Mouse (Mus musculus): Measurements from ENCODE around the gene Rfk.

Rfk gene

DNA sequence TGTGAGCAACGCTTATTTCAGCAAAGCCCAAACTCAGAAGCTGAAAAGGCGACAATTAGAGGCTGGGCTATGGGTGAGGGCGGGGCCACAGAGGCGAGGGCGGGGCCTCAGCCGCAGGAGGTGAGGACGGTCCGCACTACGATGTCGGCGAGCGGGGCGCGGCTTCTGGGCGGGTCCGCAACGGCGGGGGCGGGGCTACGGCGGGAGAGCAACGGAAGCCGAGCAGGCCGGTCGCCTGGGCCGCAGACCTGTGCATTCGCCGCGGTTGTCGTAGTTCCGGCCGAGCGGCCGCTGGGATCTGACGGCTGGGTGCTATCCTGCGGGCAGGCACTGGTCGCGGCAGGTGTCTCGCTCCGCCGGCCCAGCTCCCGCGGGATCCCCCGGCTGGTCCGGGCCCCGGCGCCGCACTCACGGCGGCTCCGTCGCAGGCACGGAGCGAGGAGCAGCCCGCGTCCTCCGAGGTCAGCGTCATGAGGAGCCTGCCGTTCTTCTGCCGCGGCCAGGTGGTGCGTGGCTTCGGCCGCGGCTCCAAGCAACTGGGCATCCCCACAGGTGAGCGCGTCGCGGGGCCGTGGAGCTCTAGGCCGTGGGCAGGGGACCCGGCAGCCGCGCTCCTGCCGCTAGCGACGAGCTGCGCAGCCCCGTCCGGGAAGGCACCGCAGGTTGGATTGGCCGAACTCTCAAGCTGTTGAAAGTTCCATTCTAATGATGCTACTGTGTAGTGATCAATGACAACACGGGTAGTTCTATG, at the start of gene Rfk:
Gene Rfk, plus strand, starts transcription at position 203 of the 751 bp plus-strand sequence.
- DNase-seq: peak; percentile 92

DNA sequence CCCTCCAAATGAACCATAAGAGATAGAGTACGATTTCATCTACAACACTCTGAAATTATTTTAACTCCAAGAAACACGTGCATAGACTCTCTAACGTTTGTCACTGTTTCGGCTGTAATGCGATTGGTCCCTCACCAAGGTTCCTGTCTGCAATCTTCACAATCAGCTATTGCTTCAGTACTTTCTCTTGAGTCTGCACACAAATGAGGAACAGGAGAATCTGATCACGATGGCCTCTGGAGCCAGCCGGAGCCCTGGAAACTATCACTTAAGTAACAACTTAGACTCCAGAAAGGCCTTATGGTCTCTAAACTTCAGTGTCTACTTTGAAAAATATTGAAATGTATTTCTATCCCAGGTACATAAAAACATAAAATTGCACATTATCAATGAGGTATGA, 49.0 kb upstream of the Rfk start:
- no peak for DNase-seq

DNA sequence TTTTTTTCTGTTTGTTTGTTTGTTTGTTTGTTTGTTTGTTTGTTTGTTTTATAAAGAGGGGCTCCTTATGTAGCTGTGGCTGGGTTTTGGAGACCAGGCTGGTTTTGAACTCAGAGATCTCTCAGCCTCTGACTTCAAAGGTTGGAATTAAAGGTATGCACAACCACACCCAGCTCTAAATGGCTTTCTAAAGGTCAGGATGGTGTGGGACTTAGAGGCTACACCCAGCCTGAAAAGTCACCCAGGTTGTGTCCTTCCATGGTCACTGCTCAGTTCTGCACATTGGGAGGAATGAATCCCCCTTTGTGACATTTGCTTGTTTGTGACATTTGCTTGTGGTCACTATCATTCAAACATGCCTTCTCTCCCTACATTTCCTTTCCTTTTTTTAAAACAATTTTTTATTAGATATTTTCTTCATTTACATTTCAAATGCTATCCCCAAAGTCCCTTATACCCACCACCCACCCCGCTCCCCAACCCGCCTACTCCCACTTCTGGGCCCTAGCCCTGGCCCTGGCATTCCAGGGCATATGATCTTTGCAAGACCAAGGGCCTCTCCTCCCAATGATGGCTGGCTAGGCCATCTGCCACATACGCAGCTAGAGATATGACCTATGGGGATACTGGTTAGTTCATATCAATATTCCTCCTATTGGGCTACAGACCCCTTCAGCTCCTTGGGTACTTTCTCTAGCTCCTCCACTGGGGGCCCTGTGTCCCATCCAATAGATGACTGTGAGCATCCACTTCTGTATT, 46.9 kb upstream of the Rfk start:
- DNase-seq: no peak

DNA sequence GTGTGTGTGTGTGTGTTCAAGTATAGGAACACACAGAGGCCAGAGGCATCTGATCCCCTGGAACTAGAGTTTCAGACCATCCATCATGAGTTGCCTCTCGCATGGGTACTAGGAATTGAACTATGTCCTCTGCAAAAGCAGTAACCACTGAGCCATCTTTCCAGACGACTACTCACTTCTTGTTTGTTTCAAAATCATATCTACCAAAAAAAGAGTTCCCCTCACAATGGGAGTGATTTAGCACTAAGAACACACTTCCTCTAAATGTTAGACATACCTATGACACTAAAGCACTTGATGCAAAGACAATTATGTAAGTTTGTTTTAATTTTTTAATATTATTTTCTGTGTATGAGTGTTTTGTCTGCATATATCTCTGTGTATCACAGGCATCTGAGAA, 46.0 kb upstream of the Rfk start:
- DNase-seq: no peak

DNA sequence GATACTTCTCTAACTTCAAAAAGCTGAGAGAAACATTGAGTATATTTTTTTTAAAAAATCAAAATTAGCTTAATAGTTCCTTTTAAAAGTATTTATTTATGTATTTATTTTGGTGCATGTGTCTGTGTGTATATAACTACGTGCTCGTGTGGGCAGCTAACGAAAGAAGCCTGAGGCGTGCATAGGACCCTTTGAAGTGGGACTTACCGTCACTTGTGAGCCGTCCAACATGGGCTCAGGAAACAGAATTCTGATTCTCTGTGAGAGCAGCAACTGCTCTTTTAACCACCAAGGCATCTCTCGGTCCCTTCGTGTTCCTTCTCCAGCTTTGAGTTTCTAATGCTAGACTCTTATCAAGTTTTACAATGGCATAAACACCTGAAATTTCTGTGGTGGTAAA, 40.1 kb upstream of the Rfk start:
- DNase-seq: no peak

DNA sequence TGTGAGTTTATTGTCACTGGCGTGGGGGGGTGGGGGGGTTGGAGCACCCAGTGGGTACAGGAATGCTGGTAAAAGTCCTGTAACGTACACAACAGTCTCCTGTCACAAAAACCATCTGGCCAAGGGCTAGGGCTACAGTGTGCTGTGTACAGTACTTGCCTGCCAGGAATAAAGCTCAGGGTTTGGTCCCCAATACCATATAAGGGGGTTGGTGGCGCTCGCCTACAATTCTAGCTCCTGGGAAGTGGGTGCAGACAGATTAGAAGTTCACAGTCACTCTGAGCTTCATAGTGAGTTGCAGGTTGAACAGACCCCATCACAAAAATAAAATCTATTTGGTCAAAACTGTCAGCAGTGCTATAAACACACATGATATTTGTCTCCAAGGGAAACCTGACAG, 39.5 kb upstream of the Rfk start:
- DNase-seq: no peak

DNA sequence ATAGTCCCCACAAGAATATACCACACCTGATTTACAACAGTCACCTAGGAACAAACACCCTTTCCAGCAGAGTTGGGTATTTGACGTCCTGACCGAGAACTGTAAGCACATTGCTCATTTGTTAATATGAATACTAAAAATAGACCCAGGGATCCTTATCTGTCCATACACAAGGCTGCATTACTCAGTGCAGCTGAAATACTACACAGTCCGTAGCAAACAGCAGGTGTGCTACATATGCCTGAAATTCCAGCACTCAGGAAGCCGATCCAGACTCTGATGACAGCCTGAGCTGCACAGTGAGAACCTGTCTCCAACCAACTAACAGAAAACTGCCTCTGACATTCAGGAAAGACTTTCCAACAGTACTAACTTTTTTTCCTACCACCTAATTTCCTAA, 39.0 kb upstream of the Rfk start:
- DNase-seq: no peak

DNA sequence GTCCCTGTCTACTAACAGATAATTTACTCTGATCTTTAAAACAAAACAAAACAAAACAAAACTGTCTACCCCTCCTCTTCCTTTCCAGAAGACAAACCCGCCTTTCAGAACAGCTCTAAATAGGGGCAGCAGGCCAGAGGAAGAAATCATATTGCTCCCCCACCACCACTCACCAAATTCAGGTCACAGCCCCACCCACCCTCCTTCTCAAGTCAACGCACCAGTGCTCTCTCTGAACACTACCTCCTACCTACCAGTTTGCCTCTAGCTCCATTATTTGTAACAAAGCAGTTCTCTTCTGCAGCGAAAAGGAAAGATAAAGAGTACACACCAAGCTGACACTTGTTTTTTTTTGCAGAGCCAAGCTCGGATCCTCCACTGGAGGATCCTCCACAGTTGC, 38.5 kb upstream of the Rfk start:
- DNase-seq: no peak

DNA sequence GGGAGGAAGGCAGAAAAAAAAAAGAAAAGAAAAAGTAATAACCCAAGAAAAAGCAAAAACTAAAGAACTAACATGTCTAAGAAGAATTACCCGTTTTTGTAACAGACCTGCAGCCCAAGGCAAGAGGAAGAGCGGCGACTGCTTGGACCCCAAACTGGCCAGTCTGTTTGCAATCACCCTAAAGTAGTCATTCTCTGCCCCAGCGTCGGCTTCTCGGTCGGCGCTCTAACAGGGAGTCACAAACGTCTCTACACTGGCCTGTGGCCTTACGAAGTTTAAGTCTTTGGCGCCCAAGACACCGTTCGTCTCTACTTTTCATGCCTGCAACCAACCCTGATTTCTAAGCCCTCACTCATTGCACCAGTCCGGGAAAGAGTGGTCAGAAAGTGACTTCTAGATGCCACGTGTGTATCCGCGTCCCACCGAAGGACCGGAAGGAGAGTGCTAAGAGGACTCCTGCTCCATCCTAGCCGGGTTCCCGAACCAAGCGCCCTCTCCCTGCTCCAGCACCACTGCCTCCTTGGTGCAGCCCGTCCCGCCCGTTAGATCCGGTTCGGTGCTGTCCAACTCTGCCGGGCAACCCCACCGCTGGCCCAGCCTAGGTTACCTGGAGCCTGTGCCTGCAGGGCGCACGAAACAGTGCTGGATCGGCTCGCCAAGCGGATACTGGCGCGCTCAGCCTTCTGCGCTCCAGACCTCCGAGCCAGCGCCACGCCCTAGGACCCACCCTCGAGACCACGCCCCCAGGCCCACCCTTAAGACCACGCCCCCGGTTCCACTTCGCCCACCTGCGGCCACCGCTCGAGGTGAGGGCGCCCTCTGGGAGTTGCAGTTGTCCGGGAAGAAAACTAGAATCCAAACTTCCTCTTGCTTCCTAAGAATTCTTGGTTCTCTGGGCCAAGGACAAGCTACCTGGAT, 37.6 kb upstream of the Rfk start:
- peak; percentile 81 for DNase-seq

DNA sequence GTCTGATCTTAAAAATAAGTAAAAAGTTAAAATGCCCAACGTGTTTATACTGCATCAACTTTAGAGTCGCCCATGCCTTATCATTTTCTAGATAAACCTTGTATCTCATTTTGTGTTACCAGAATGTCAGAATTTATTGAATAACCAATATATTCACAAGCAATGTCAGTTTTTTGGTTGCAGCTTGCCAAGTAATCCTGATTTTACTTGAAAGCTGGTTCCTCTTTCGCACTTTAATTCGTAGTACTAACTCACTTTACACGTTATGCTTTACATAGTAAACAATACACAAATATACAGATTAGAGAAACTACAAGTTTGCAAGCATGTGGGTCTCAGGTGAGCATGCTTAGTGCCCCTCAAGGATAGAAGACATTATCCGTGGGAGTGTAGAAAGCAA, 36.9 kb upstream of the Rfk start:
- DNase-seq: no peak

DNA sequence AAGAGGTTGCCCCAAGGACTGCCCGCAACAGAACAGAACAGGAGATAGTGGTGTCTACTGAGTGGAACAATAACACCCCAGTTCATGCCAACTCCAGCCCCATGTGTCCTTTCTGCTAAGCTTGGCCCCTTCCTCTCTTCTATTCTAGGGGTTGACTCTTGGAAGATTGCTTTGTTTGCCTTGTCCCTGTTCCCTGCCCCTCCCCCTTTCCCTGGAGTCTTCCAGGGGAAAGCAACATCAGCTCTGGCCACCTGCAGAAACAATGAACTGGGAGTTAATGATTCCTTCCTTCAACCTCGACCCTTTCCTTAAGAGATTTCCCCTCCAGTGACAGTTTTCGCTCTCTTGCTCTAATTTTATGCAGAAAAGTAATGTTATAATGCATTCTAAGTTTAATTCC, 36.5 kb upstream of the Rfk start:
- DNase-seq: no peak

DNA sequence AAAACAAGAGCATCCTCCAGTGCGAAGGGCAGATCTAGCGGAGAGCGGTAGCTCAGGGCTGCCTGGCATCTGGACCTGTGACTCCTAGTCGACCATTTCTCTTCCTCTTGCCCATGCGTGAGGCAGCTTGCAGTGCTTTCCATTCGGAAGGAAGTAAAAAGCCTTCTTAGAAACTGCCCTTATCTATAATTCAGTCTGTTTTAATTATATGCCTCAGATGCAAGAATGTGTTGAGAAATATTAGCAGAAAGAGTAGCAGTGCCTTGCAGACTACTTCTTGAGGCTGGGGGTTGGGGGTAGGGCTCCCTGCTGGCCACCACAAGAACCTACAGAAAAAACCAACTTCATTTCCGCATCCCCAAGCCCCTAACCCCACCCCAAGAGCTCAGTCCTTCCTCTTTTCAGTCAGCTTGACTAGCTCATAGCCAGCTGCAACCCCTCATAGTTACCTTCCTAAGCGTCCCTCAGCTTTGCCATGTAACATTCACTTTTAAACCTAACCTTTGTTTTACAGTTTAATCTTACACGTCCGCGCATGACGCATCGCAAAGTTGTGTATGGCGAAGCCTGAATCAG, 34.4 kb upstream of the Rfk start:
- DNase-seq: no peak

DNA sequence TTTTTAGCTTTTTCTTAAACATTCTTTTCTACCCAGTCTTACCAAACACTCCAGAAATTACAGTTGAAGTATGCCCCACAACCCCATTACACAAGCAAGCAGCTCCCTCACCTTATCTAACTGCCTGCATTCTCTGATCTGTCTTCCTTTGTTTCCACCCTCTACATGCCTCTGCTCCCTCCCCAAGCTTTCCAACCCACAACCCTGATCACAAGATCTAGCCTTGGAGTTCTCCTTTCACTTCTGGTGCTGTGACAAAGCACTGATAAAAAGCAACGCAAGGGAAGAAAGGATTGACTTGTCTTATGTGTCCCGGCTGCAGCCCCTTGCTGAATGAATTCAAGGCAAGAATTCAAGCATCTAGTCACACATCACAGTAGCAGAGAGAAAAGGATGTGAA, 32.7 kb upstream of the Rfk start:
- no peak for DNase-seq

DNA sequence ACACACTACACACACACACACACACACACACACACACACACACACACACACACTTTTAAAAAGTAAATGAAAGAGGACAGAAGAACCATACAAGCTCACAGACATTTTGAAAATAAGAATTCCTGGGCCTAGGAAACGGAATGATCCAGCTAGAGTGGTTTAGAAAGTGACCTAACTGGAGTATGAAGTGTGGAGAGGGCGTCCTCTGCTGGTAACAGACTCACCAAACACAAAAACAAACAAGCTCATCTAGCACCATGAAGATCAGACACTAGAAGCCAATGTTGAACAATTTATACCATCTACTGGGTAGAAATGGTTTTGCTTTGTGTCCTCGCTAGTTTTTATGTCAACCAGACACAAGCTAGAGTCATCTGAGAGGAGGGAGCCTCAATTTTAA, 29.1 kb upstream of the Rfk start:
- DNase-seq: peak; percentile 3

DNA sequence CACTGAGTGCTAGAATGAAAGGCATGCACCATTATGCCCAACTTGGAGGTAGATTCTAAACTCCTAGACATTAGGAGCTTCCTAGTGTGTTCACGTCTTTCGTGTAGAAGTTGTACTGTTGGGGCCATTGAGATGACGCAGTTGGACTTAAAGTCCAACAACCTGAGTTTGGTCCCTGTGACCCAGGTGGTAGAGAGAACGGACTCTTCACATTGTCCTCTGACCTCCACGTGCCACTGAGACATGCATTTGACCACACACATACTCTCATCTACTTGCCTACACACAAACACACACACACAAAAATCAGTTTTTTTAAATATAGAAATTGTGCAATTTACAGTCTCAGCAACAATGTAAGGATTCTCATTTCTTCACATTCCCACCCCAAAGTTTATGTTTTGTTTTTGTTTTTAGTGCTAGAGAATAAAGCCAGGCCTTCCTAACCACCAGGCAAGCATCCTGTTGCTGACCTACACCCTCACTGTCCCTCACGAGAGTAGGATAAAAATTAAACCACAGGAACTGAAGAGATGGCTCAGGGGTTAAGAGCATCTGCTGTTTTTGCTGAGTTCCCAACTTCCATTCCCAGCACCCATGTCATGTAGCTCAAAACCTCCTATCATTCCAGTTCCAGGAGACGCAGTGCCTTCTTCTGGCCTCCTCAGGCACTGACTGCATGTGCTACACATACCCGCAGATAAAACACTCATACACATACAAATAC, 27.3 kb upstream of the Rfk start:
- no peak for DNase-seq

DNA sequence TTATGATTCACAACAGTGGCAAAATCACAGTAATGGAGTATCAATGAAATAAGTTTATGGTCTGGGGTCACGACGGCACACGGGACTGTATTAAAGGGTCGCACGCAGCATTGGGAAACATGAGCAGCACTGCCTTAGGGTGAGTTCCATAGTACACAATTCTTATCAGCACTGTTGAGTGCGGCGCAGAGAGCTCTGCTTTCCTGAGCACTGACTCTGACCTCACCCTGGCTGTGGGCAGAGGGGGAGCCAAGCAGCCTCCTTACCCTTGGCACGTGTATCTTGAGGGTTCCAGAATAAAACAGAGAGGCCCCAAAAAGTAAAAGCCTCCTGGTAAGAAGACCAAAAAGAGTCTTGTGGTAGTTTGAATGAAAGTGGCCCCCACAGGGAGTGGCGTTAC, 25.3 kb upstream of the Rfk start:
- DNase-seq: no peak

DNA sequence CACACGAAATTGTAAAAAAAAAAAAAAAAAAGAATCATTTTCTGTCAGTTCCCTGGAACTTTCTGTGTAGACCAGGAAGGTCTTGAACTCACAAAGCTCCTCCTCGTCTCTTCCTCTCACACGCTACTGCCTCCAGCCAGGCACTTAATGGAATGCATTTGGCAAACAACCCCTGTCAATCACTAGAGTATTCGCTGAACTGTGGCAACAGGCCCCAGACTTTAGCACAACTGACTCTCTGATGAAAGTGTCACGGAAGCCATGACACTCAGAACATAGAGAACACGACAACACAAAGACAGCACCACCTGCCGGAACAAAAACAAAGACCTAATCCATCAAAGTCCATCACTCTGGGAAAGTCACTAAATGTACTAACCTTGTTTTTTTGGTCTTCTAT, 24.3 kb upstream of the Rfk start:
- no peak for DNase-seq

DNA sequence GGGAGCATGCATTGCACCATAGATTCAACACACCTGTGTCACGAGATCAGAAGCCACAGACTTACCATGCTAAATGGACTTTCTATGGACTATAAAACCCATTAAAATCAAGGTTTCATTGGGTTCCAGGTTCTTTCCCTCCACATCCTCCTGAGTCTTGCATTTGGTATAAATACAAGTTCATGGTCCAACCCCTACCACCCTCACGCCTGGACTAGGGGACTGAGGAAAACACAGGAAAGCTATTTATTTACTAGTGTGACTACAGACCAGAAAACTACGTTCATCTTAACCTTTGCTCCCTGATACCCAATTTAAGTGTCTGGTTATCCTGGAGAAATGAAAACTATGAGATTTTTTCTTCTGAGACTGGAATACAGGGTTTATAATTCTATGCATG, 21.1 kb upstream of the Rfk start, which contains the start of gene Gcnt1:
Gene Gcnt1, minus strand, starts transcription at position 144 of the 400 bp plus-strand sequence.
- DNase-seq: no peak

DNA sequence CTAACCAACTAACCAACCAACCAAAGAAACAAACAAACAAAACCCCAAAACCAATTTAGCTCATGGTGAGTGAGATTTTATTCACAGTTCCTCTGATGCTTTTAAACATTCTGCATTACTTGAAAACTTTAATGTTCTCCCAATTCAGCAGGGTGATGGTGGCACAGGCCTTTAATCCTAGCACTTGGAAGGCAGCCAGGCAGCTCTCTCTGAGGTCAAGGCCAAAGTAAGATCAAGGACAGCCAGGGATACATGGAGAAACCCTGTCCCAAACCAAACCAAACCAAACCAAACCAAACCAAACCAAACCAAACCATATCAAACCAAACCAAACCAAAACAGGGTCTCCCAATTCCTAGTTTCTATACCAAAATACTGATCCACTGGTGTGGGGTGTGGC, 15.0 kb upstream of the Rfk start:
- no peak for DNase-seq

DNA sequence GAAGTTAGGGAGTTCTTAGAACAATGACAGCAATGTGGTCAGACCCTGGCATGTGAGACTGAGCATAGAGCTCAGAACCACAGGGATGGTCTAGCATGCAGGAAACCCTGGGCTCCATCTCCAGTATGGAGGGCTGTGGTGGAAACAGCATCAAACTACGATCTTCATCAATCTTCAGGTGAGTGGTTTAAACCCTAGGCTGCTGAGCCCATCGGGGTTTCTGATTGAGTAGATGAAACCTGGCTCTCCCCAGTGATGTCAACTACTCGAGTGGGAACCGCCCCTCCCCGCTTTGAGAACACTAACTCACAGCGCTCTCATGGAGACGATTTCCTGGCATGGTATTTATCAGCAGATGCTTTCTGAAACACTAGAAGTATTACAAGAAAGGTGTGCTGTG, 13.3 kb upstream of the Rfk start:
- no peak for DNase-seq

DNA sequence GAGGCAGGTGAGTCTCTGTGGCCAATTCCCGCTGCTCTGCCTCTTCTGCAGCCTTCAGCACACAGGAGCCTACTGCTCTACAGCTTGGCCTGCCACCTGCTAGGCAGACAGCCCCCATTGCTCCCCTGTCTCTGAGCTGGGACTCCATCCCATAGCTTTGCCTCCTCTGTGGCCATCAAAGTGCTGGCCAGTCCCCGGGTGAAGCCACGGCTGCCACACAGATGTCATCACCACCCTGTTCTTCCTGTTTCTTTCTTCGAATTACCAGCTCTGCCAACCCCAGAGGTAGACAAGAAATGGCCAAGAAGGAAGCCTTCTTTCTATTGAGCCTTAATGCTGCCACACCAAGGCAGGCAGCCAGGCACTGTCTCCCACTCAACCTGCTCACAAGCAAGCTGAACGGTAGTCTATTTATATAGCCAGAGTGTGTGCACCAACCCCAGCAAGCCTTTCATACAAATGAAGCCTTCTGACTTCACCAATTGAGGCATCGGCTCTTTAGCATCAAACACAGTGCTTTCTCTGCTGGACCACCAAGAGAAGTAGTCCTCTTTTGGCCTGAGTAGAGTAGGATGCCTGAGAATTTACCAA, 10.9 kb upstream of the Rfk start:
- no peak for DNase-seq

DNA sequence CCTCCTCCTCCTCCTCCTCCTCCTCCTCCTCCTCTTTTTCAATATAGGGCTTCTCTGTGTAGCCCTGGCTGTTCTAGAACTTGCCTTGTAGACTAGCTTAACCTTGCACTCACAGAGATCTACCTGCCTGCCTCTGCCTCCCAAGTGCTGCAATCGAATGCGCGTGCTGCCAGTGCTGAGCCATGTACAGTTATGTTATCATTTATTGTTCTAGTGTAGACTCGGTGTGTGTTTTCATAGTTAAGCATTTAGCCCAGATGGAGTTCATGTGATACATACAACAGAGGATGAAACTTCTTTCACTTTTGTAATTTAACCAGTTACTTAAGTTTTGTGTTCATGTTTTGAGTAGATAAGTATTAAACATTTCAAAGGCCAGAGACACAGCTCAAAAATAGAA, 8.8 kb upstream of the Rfk start:
- no peak for DNase-seq

Data from thymus, postnatal 25 days (tissue).